In genomic region chr10:92932464-92932863, GRCm38 (mm10) we compare ENCODE assay signal across 21 mouse cellular contexts.
A peak's percentile ranks its signal among the peaks of the same experiment; 100 is the strongest.
DNase-seq lines count a peak whose midpoint lies in the region; ATAC-seq and TF ChIP-seq lines count a peak whose summit lies in the region.
"Had no signal": no experiment of that assay in that cellular context is flagged by ENCODE, and none has a peak within 500 bp of the region (broad histone marks: within the 10 kb centered on the region; RNA-seq: fewer than 3 reads in every experiment).

No protein-coding gene starts in this region.

- H3K9me3 ChIP-seq in intestine, embryonic 16.5 days (ENCODE audit: control insufficient read depth, low read length) = no peaks in the 10 kb centered on the region
- H3K9me3 ChIP-seq: forebrain, embryonic 10.5 days; forebrain, embryonic 13.5 days; hindbrain, embryonic 12.5 days; hindbrain, embryonic 15.5 days had no signal

- H3K27ac ChIP-seq in cortical plate, adult 2 months (ENCODE audit: insufficient read depth, low read length) = 0 out of 2 replicates have a peak overlapping the region, but pooled peaks have one; percentile 15
- no peak overlapping the region for H3K27ac ChIP-seq in intestine, embryonic 16.5 days (ENCODE audit: low read length)
- H3K27ac ChIP-seq: forebrain, embryonic 10.5 days; forebrain, embryonic 13.5 days; heart, adult 2 months; hindbrain, embryonic 12.5 days; hindbrain, embryonic 15.5 days had no signal

- 84% methylated on average over 12 of the region's 12 CpGs for WGBS in intestine, embryonic 16.5 days

- no peak overlapping the region for H3K9ac ChIP-seq in intestine, embryonic 16.5 days (ENCODE audit: low read depth, low read length)
- H3K9ac ChIP-seq: forebrain, embryonic 13.5 days; hindbrain, embryonic 12.5 days; hindbrain, embryonic 15.5 days had no signal

- peak; percentile 6 to 15 for DNase-seq in left cerebral cortex, postnatal 14 days (ENCODE audit: low spot score in 2 of 2)
- no peak for DNase-seq in left cerebral cortex, adult 11 months (ENCODE audit: low spot score)
- DNase-seq in right cerebral cortex, adult 2 months (ENCODE audit: low spot score in 2 of 2) = peak; percentile 5 to 18
- DNase-seq in right cerebral cortex, postnatal 36 days (ENCODE audit: low spot score in 2 of 2) = no peak
- DNase-seq: adrenal gland, adult 2 months; adrenal gland, postnatal 14 days; cerebellum, adult 11-12 months; cerebellum, adult 8-10 months; cerebellum, postnatal 10 days; cerebellum, postnatal 36 days; gastrocnemius, postnatal 25 days; heart, adult 2 months had no signal

- intact Hi-C loops in left cerebral cortex, postnatal 14 days (cut with DNase I) = no loop called here

- H3K4me2 ChIP-seq in intestine, embryonic 16.5 days (ENCODE audit: low read depth, low read length) = no peak overlapping the region
- H3K4me2 ChIP-seq: forebrain, embryonic 13.5 days; heart, embryonic 11.5 days; hindbrain, embryonic 12.5 days; hindbrain, embryonic 15.5 days had no signal

- ATAC-seq in intestine, embryonic 16.5 days = no peak
- ATAC-seq: CD4-positive, CD25-positive, alpha-beta regulatory T cell, adult 4 months; forebrain, embryonic 13.5 days; forebrain, embryonic 16.5 days had no signal

- H3K4me1 ChIP-seq in cortical plate, adult 2 months (ENCODE audit: control insufficient read depth, insufficient read depth, low read length) = peaks cover 2% of the 10 kb centered on the region
- 0 out of 2 replicates have a peak, but pooled peaks cover 5% of the 10 kb centered on the region for H3K4me1 ChIP-seq in intestine, embryonic 16.5 days (ENCODE audit: control insufficient read depth, insufficient read depth, low read length)
- H3K4me1 ChIP-seq: forebrain, embryonic 13.5 days; hindbrain, embryonic 12.5 days had no signal

- H3K4me3 ChIP-seq in cortical plate, adult 2 months (ENCODE audit: insufficient read depth, low read length) = no peak overlapping the region
- H3K4me3 ChIP-seq in intestine, embryonic 16.5 days (ENCODE audit: low read length) = no peak overlapping the region
- H3K4me3 ChIP-seq: forebrain, embryonic 10.5 days; forebrain, embryonic 13.5 days; heart, adult 2 months; hindbrain, embryonic 12.5 days; hindbrain, embryonic 15.5 days had no signal

- no peaks in the 10 kb centered on the region for H3K36me3 ChIP-seq in intestine, embryonic 16.5 days (ENCODE audit: control insufficient read depth, insufficient read depth, low read length)
- H3K36me3 ChIP-seq: forebrain, embryonic 10.5 days; hindbrain, embryonic 12.5 days; hindbrain, embryonic 15.5 days had no signal

- no peaks in the 10 kb centered on the region for H3K27me3 ChIP-seq in intestine, embryonic 16.5 days (replicated peaks; ENCODE audit: control insufficient read depth, insufficient read depth, low read length)
- H3K27me3 ChIP-seq: forebrain, embryonic 13.5 days; hindbrain, embryonic 12.5 days; hindbrain, embryonic 15.5 days had no signal

- TF ChIP-seq POLR2A in cortical plate, adult 2 months (IDR thresholded peaks at IDR 0.05; ENCODE audit: extremely low read depth, insufficient read depth, low read length) = no peak

- TF ChIP-seq CTCF in cortical plate, adult 2 months (IDR thresholded peaks at IDR 0.05; ENCODE audit: extremely low read depth, insufficient read depth, low read length) = no peak

Comparison
In these comparisons a context has a peak if more than half of its experiments do, and no peak if none do; other contexts are left out.
1. DNase-seq: peak in left cerebral cortex, postnatal 14 days (2 of 2) and right cerebral cortex, adult 2 months (2 of 2); none in left cerebral cortex, adult 11 months (single experiment) and right cerebral cortex, postnatal 36 days (0 of 2).